In genomic region chr19:6235084-6236052, GRCm38 (mm10) we compare ENCODE assay signal across 8 mouse cellular contexts. TPM values are rescaled to one million over a fixed set of nuclear protein-coding genes. Genes with fewer than 3 reads are reported as not detected.
DNase-seq lines count a peak whose midpoint lies in the region; ATAC-seq and TF ChIP-seq lines count a peak whose summit lies in the region.

Gene Ppp2r5b (minus strand): TSS chr19:6235872.

- peak within 1 kb of the TSS; percentile 57 for H3K9ac ChIP-seq in lung, postnatal 0 days (replicated peaks; ENCODE audit: low read depth)

- no peaks in the 10 kb centered on the region for H3K9me3 ChIP-seq in hindbrain, embryonic 10.5 days
- no peaks in the 10 kb centered on the region for H3K9me3 ChIP-seq in lung, postnatal 0 days (ENCODE audit: low read length)

- peak; percentile 81 for ATAC-seq in frontal cortex, adult (ENCODE audit: low TSS enrichment)
- peak; percentile 97 for ATAC-seq in lung, postnatal 0 days

- H3K36me3 ChIP-seq in hindbrain, embryonic 10.5 days: peaks cover 33% of the 10 kb centered on the region
- peaks cover 7% of the 10 kb centered on the region for H3K36me3 ChIP-seq in lung, postnatal 0 days (ENCODE audit: insufficient read depth, low read length)

- TF ChIP-seq EP300 in lung, postnatal 0 days (IDR thresholded peaks at IDR 0.05): no peak

- TF ChIP-seq CTCF in lung, postnatal 0 days (IDR thresholded peaks at IDR 0.05): peak; percentile 64

- no peaks in the 10 kb centered on the region for H3K27me3 ChIP-seq in hindbrain, embryonic 10.5 days (ENCODE audit: insufficient read depth, poor library complexity, severe bottlenecking)
- no peaks in the 10 kb centered on the region for H3K27me3 ChIP-seq in lung, postnatal 0 days (replicated peaks; ENCODE audit: insufficient read depth, low read length)

- peak within 1 kb of the TSS; percentile 90 for H3K4me3 ChIP-seq in hindbrain, embryonic 10.5 days
- H3K4me3 ChIP-seq in lung, postnatal 0 days (ENCODE audit: low read depth, low read length): peak within 1 kb of the TSS; percentile 73

- H3K4me1 ChIP-seq in hindbrain, embryonic 10.5 days (replicated peaks): peaks cover 30% of the 10 kb centered on the region
- peaks cover 6% of the 10 kb centered on the region; the same call in 1 of the 2 replicates for H3K4me1 ChIP-seq in lung, postnatal 0 days (ENCODE audit: insufficient read depth, low read depth, low read length)

- H3K27ac ChIP-seq in hindbrain, embryonic 10.5 days: peak within 1 kb of the TSS; percentile 96
- H3K27ac ChIP-seq in lung, postnatal 0 days (ENCODE audit: low read length): peak within 1 kb of the TSS; percentile 93

- DNase-seq in MEL-GATA-1-ER (ENCODE audit: extremely low read depth, low read depth): peak; percentile 76
- DNase-seq in cerebellum, adult 8-10 months: peak; percentile 96
- DNase-seq in hindbrain, embryonic 10.5 days (ENCODE audit: low spot score): peak; percentile 91
- peak; percentile 96 for DNase-seq in layer of hippocampus, adult 9-11 months
- DNase-seq in lung, postnatal 0 days (ENCODE audit: low spot score): peak; percentile 97
- DNase-seq in ovary, postnatal 14 days (ENCODE audit: low spot score): peak; percentile 91
- peak; percentile 99 for DNase-seq in thymus, postnatal 14 days

- peak within 1 kb of the TSS; percentile 95 for H3K4me2 ChIP-seq in lung, postnatal 0 days (replicated peaks; ENCODE audit: low read depth, low read length)

- whole genome bisulfite sequencing in hindbrain, embryonic 10.5 days: 2% methylated on average over 48 of the region's 48 CpGs
- WGBS in lung, postnatal 0 days: 6% methylated on average over 48 of the region's 48 CpGs

RNA-seq across cellular contexts. Expression of gene Ppp2r5b, which starts in this region (rescaled TPM):
- polyA plus RNA-seq in hindbrain, embryonic 10.5 days (2016; fragmentation: Nextera tagmentation; extraction: Ambion mirVana): 37.8 and 53.8 TPM in 2 replicates
- polyA plus RNA-seq in lung, postnatal 0 days (2015; fragmentation: Nextera tagmentation; extraction: Ambion mirVana): 20.2 and 21.6 TPM in 2 replicates

Comparison
In these comparisons a context has a peak if more than half of its experiments do, and no peak if none do; other contexts are left out.
1. Peak in every context shown above with its lines: DNase-seq, ATAC-seq, H3K4me3 ChIP-seq and H3K27ac ChIP-seq.